Mouse (Mus musculus): ENCODE measurements at regions not wholly inside any gene's neighbourhood (a gene's known extent, or its start where the extent isn't known, plus 50 kb on each side); places are given as distances from the start of the nearest gene placed in this dataset.

DNA sequence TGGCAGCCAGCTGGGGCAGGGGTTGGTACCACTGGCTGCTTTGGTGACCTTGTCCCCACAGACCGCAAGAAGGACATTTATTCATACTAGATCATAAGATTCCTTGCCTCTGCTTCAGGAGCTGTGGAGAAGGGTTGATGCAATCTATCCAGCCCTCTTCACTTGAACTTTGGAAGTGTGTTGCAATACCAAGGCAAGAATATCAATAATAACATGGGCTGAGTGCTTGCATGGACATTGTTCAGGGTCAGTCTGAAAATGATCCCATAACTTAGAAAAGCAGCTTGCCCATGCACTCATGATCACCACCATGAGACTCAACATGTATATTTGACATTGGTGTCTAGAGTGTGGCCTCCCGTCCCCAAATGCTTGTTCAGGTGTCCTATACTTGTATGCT, 74.7 kb downstream of the Pttg1 start:
- TF ChIP-seq CTCF (IDR thresholded peaks at IDR 0.05; ENCODE audit: insufficient read depth, low read depth, low read length) (no peak), POLR2A (IDR thresholded peaks at IDR 0.05; ENCODE audit: insufficient read depth, low read depth, low read length) (no peak)
